Mouse (Mus musculus): ENCODE data around the gene Exosc7.
A peak's percentile ranks its signal among the peaks of the same experiment; 100 is the strongest.

Exosc7 gene

DNA sequence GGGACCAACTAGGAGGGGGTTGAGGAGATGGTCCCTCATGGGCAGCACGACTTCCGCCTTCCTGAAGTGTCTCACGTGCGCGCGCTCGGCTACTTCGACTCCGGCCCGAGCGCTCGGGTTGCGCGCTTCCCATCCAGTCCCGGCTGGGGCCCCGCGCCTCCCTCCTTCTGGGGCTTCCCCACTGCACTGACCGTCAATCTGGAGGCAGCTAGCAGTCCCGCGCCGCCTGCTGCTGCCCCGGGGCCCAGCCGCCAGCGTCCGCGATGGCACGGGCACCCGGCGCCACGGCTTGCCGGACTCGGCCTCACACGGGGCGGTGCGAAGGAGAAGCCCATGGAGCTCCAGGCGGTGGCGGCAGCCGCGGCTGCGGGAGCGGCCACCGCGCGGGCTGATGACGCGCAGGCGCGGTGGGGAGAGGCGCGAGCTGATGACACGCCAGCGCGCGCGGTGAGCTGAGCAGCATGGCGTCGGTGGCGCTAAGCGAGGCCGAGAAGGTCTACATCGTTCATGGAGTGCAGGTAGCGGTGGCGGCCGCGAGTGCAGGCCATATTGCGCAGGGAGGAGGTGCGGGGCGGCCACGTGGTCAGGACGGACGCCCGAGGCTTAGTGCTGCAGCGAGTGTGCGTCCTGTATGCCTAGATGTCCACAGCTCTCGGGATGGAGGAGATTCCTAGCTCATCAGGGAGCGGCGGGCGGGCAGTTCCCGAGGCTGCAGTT lies at the start of gene Exosc7, which contains the start of gene Zdhhc3:
Gene Exosc7, plus strand, starts transcription at position 411 of the 717 bp plus-strand sequence.
Gene Zdhhc3, minus strand, starts transcription at position 401 of the 717 bp plus-strand sequence.
- peak; percentile 92 for DNase-seq (ENCODE audit: low spot score)

GRCm38 (mm10) chr9:123079149-123079548 lies 33.9 kb upstream of the Exosc7 start:
- no peak for DNase-seq (ENCODE audit: low spot score)

GRCm38 (mm10) chr9:123080355-123080754 lies 32.7 kb upstream of the Exosc7 start:
- no peak for DNase-seq (ENCODE audit: low spot score)

GRCm38 (mm10) chr9:123080796-123081195 lies 32.2 kb upstream of the Exosc7 start:
- DNase-seq (ENCODE audit: low spot score), result no peak

DNA sequence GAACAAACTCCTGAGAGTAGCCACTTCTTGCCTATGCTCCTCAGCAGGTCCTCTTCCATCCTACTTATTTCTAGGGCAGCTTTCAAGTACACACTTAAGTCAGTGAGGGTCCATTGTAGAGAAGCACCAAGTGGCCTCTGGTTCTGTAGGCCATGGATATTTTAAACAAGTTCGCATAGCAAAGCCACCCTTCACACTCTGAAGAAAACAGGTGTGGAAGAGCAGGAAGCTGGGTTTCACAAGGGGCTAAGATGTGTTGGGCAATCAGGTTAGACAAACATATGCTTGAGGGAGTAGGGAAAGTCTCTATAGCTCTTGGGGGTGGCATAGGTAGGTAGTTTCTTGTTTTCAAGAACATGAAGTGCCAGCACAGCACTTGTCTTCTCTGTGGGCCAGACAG lies 27.6 kb upstream of the Exosc7 start:
- no peak for DNase-seq (ENCODE audit: low spot score)

DNA sequence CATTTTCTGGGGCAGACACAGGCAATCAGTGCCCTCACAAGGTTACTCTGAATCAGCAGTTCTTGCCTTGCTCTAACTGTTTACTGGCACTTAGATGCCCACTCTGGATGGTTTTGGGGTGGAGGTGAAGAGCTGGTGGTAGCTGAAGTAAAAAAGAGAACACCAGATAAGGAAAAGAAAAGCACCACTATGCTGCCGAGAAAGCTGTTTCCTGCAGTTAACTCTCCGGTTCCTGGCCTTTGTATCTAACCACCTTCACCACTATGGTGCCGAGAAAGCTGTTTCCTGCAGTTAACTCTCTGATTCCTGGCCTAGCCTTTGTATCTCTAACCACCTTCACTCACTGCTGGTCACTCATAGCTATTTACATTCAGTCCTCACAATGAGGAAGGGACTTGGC lies 25.5 kb upstream of the Exosc7 start:
- no peak for DNase-seq (ENCODE audit: low spot score)

- DNase-seq (ENCODE audit: low spot score), result no peak
Measured at GRCm38 (mm10) chr9:123090844-123091243, 22.2 kb upstream of the Exosc7 start.

GRCm38 (mm10) chr9:123099631-123100455 lies 13.2 kb upstream of the Exosc7 start:
- DNase-seq (ENCODE audit: low spot score), result no peak

- DNase-seq (ENCODE audit: low spot score), result no peak
Measured at GRCm38 (mm10) chr9:123103425-123103824, 9.6 kb upstream of the Exosc7 start.

- DNase-seq (ENCODE audit: low spot score), result no peak
Measured at GRCm38 (mm10) chr9:123104362-123104761, 8.7 kb upstream of the Exosc7 start.

DNA sequence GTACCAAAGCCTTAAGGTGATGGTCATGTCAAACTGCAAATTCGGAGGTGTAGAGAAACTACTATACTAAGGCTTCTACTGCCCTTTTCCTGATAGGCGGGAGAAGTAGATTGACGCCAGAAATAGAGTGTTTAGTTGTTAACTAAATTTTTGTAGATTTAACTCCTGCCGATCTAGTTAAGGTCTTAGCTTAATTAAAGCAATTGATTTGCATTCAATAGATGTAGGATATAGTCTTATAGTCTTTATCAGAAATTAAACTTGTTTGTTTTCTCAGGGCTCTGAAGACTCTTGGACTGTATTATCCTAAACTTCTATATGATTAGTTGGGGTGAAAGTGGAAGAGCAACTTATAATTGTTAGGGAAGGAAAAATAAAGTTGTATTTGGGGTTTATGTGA lies 5.8 kb upstream of the Exosc7 start:
- no peak for DNase-seq (ENCODE audit: low spot score)

DNA sequence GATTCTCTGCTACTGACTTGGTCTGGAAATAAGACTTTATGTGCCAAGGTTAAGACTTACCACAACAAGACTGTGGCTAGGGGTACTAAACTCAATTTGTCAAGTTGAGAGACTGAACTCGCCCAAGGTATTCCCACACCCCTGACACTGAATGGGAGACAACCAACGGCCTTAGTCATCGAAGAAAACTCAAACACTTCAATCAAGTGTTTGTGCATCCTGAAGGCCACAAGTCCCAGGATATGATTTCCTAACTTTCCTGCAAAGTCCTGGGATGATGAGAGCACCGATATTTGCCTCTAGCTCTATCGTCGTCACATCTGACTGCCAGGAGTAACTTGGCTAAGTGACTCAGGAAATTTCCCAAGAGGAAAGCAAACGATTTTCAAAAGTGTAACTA lies 3.8 kb upstream of the Exosc7 start:
- DNase-seq (ENCODE audit: low spot score), result no peak

DNA sequence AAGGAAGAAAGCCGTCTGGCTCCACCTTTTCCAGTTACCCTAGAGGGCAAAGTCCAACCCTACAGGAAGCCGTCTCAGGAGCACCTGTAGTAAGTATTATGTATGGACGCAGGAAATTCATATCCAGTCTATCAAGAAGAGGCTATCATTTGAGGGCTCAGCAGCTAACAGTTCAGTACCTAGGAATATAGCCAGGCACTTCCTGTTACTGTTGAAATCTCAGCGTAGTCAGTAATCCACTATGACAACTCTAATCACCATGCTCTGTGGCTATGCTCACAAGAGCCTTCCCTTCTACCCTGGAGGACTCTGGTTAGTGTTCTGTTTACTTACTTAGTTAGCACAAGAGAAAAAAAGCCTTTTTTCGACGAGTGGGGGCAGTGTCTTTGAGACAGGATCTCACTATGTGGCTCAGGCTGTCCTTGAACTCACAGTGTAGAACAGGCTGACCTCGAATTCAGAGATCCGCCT lies 1.2 kb upstream of the Exosc7 start:
- peak; percentile 14 for DNase-seq (ENCODE audit: low spot score)

GRCm38 (mm10) chr9:123113931-123114330 lies 916 bp downstream of the Exosc7 start:
- peak; percentile 1 for DNase-seq (ENCODE audit: low spot score)

DNA sequence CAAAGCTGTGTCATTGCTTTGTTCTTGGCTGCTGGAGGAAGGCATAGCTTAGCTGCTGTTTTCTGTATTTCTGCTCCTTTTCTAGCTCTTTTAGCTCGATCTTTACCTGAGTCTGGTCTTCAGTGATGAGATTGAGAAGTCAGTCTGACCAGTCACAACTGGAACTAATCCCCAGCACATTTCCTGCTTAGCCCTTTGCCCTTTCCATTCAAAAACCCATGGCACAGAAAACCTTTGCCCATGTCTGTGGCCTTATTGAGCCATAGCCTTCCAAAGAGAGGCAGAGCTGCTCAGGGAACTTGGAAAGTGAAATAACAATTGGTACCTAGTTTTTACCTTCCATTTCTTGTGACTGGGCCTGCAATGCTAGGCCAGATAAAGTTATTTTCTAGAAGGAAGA lies 2.6 kb downstream of the Exosc7 start:
- no peak for DNase-seq (ENCODE audit: low spot score)

GRCm38 (mm10) chr9:123123017-123123416 lies 10.0 kb downstream of the Exosc7 start:
- no peak for DNase-seq (ENCODE audit: low spot score)

DNA sequence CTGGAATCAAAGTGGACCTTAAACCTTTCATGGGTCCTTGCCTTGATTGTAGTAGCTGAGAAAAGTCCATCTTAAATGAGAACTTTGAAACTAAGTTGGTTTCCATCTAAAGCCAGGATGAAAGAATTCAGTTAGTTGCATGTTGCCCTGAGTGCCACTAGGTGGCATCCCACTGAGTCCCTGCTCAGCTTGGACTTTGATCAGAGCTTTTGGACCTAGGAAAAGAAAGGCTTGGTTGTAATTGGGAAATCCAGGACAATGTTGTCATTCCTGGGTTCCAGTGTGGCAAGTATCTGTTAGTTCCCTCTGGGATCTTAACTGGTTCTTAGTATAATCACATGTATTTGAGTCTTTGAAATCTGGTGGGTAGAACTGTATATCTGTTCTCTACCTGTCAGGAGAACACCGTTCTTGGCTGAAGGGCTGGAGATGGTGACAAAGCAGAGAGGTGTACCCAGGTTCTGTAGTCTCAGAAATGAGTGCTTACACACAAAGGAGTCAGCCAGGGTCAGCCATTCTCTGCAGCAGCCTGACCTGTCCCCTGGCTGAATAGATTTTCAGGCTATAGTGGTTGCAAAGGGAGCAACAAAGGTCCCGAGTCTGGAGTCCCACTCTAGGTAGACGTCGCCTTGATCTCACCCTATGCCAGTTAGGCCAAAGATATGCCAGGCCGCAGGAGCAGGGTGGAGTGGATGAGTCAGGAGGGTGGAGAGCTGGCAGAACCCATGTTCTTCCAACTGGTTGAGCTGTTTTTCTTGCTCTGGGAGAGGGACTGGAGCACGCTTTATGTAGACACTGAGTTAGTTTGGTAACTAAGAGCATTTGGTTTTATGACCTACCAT lies 10.8 kb downstream of the Exosc7 start:
- peak; percentile 34 for DNase-seq (ENCODE audit: low spot score)

- DNase-seq (ENCODE audit: low spot score), result no peak
Measured at GRCm38 (mm10) chr9:123124413-123124981, 11.5 kb downstream of the Exosc7 start.

GRCm38 (mm10) chr9:123127663-123128062 lies 14.6 kb downstream of the Exosc7 start:
- no peak for DNase-seq (ENCODE audit: low spot score)

DNA sequence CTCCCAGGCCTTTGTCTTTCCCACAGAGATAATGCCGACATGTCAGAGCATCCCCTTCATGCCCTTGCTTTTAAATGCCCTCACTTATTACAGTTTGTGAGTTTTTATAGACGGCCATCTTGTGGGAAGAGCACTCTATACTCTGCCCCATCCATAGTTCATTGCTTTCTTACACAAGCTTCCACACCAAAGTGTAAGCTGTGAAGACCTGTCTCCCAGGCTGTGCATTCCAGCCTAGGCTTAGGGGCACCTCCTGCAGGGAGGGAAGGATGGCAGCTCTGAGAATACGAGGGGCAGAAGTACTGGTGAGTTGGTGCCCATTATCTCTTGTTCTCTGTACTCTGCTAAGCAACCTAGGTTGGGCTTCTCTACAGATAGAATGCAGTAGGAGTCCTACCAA lies 20.0 kb downstream of the Exosc7 start:
- DNase-seq (ENCODE audit: low spot score), result no peak

GRCm38 (mm10) chr9:123136953-123137682 lies 24.1 kb downstream of the Exosc7 start:
- no peak for DNase-seq (ENCODE audit: low spot score)

All from embryo, embryonic 10.5 days (tissue).